Mouse (Mus musculus): ENCODE measurements around the gene Wdr25.

- TF ChIP-seq POLR2A (IDR thresholded peaks at IDR 0.05; ENCODE audit: control insufficient read depth, extremely low read depth, insufficient read depth, low read length, poor library complexity): no peak
- no peak for TF ChIP-seq CTCF (IDR thresholded peaks at IDR 0.05; ENCODE audit: borderline replicate concordance, control insufficient read depth, extremely low read depth, insufficient read depth, low read length, poor library complexity)
Observed at GRCm38 (mm10) chr12:108912442-108912841, 19.0 kb downstream of the Wdr25 start.

Data from thymus, adult 2 months (tissue).